Mouse (Mus musculus): Measurements from ENCODE around the gene Olfr543. TPM values are rescaled to one million over a fixed set of nuclear protein-coding genes. Genes with fewer than 3 reads are reported as not detected.

Olfr543 gene
- polyA plus RNA-seq, 1 experiment from 2014 or later: not detected

- H3K4me1 ChIP-seq (ENCODE audit: insufficient read depth, low read depth, low read length): no peaks in the 10 kb centered on the region
- H3K36me3 ChIP-seq (ENCODE audit: insufficient read depth, low read length): peaks cover 42% of the 10 kb centered on the region
- TF ChIP-seq EP300 (IDR thresholded peaks at IDR 0.05): no peak
- ATAC-seq (no peak), DNase-seq (ENCODE audit: low spot score) (no peak)
- no peak overlapping the region for H3K9ac ChIP-seq (replicated peaks; ENCODE audit: low read depth)
- H3K4me3 ChIP-seq (ENCODE audit: low read depth, low read length): no peak overlapping the region
- no peak overlapping the region for H3K4me2 ChIP-seq (replicated peaks; ENCODE audit: low read depth, low read length)
- no peak overlapping the region for H3K27ac ChIP-seq (ENCODE audit: low read length)
- WGBS: 87% methylated on average over 5 of the region's 5 CpGs
- H3K27me3 ChIP-seq (replicated peaks; ENCODE audit: insufficient read depth, low read length): no peaks in the 10 kb centered on the region
- H3K9me3 ChIP-seq (ENCODE audit: low read length): no peaks in the 10 kb centered on the region
These were observed 22.7 kb downstream of the Olfr543 start for GRCm38 (mm10) chr7:102458618-102459380.

- peaks cover 9% of the 10 kb centered on the region; the same call in 1 of the 2 replicates for H3K36me3 ChIP-seq (ENCODE audit: insufficient read depth, low read length)
These were observed 35.0 kb downstream of the Olfr543 start for GRCm38 (mm10) chr7:102446438-102446837.

GRCm38 (mm10) chr7:102444301-102444700, 37.2 kb downstream of the Olfr543 start:
- TF ChIP-seq CTCF (IDR thresholded peaks at IDR 0.05) (no peak), EP300 (IDR thresholded peaks at IDR 0.05) (no peak)
- H3K27me3 ChIP-seq (replicated peaks; ENCODE audit: insufficient read depth, low read length): no peaks in the 10 kb centered on the region
- H3K4me2 ChIP-seq (replicated peaks; ENCODE audit: low read depth, low read length): no peak overlapping the region
- H3K4me3 ChIP-seq (ENCODE audit: low read depth, low read length): no peak overlapping the region
- peaks cover 9% of the 10 kb centered on the region; the same call in 1 of the 2 replicates for H3K36me3 ChIP-seq (ENCODE audit: insufficient read depth, low read length)
- DNase-seq (ENCODE audit: low spot score): peak; percentile 27
- 48% methylated on average over 2 of the region's 2 CpGs for WGBS
- no peaks in the 10 kb centered on the region for H3K9me3 ChIP-seq (ENCODE audit: low read length)
- no peak for ATAC-seq
- H3K27ac ChIP-seq (ENCODE audit: low read length): no peak overlapping the region
- no peak overlapping the region for H3K9ac ChIP-seq (replicated peaks; ENCODE audit: low read depth)
- H3K4me1 ChIP-seq (ENCODE audit: insufficient read depth, low read depth, low read length): 0 out of 2 replicates have a peak, but pooled peaks cover 3% of the 10 kb centered on the region

More at GRCm38 (mm10) chr7:102446438-102446837, 35.0 kb downstream of the Olfr543 start:
- H3K9me3 ChIP-seq (ENCODE audit: low read length): no peaks in the 10 kb centered on the region
- H3K4me3 ChIP-seq (ENCODE audit: low read depth, low read length): no peak overlapping the region
- TF ChIP-seq CTCF (IDR thresholded peaks at IDR 0.05): no peak
- no peak for TF ChIP-seq EP300 (IDR thresholded peaks at IDR 0.05)
- H3K27me3 ChIP-seq (replicated peaks; ENCODE audit: insufficient read depth, low read length): no peaks in the 10 kb centered on the region
- no peak for DNase-seq (ENCODE audit: low spot score)
- H3K4me1 ChIP-seq (ENCODE audit: insufficient read depth, low read depth, low read length): 0 out of 2 replicates have a peak, but pooled peaks cover 3% of the 10 kb centered on the region
- WGBS: 92% methylated on average over 9 of the region's 9 CpGs
- H3K4me2 ChIP-seq (replicated peaks; ENCODE audit: low read depth, low read length): no peak overlapping the region
- no peak for ATAC-seq
- H3K9ac ChIP-seq (replicated peaks; ENCODE audit: low read depth): no peak overlapping the region
- H3K27ac ChIP-seq (ENCODE audit: low read length): no peak overlapping the region

- WGBS: 0% methylated on average over 4 of the region's 4 CpGs
- H3K9ac ChIP-seq (replicated peaks; ENCODE audit: low read depth): peak overlapping the region; percentile 54; the same call in 1 of the 2 replicates
- H3K36me3 ChIP-seq (ENCODE audit: insufficient read depth, low read length): peaks cover 5% of the 10 kb centered on the region; the same call in 1 of the 2 replicates
- H3K4me2 ChIP-seq (replicated peaks; ENCODE audit: low read depth, low read length): peak overlapping the region; percentile 68
- TF ChIP-seq CTCF (IDR thresholded peaks at IDR 0.05) (no peak), EP300 (IDR thresholded peaks at IDR 0.05) (no peak)
- no peaks in the 10 kb centered on the region for H3K27me3 ChIP-seq (replicated peaks; ENCODE audit: insufficient read depth, low read length)
- H3K9me3 ChIP-seq (ENCODE audit: low read length): no peaks in the 10 kb centered on the region
- H3K27ac ChIP-seq (ENCODE audit: low read length): no peak overlapping the region
- ATAC-seq (no peak), DNase-seq (ENCODE audit: low spot score) (no peak)
- H3K4me1 ChIP-seq (ENCODE audit: insufficient read depth, low read depth, low read length): 0 out of 2 replicates have a peak, but pooled peaks cover 3% of the 10 kb centered on the region
- peak overlapping the region; percentile 69 for H3K4me3 ChIP-seq (ENCODE audit: low read depth, low read length)
These were observed 39.0 kb downstream of the Olfr543 start for GRCm38 (mm10) chr7:102442432-102442831.

- no peaks in the 10 kb centered on the region for H3K27me3 ChIP-seq (replicated peaks; ENCODE audit: insufficient read depth, low read length)
- H3K4me2 ChIP-seq (replicated peaks; ENCODE audit: low read depth, low read length): peak within 1 kb of the TSS; percentile 68
- 0 out of 2 replicates have a peak, but pooled peaks cover 3% of the 10 kb centered on the region for H3K4me1 ChIP-seq (ENCODE audit: insufficient read depth, low read depth, low read length)
- DNase-seq (ENCODE audit: low spot score) (peak; percentile 99), ATAC-seq (peak; percentile 99)
- TF ChIP-seq CTCF (IDR thresholded peaks at IDR 0.05): no peak
- TF ChIP-seq EP300 (IDR thresholded peaks at IDR 0.05): no peak
- H3K36me3 ChIP-seq (ENCODE audit: insufficient read depth, low read length): peaks cover 5% of the 10 kb centered on the region; the same call in 1 of the 2 replicates
- peak within 1 kb of the TSS; percentile 9 for H3K27ac ChIP-seq (ENCODE audit: low read length)
- H3K9me3 ChIP-seq (ENCODE audit: low read length): no peaks in the 10 kb centered on the region
- WGBS: 0% methylated on average over 47 of the region's 56 CpGs
- H3K9ac ChIP-seq (replicated peaks; ENCODE audit: low read depth): peak within 1 kb of the TSS; percentile 54
- peak within 1 kb of the TSS; percentile 69 for H3K4me3 ChIP-seq (ENCODE audit: low read depth, low read length)
These were observed 39.7 kb downstream of the Olfr543 start, which contains the start of gene Rrm1 for GRCm38 (mm10) chr7:102441657-102442391. Gene Rrm1 (plus strand): TSS chr7:102441695.
